Mouse (Mus musculus) CH12.LX (cell line): ENCODE results near the gene Mrpl14.

Experiments used
- CHD2 ChIP-seq: IDR thresholded peaks from 2 replicates; pipeline ENCODE4 v1.6.1; 2011; ENCODE audit warnings: low read length, improper control_type of control experiment
- MEF2A ChIP-seq: IDR thresholded peaks from 2 replicates; pipeline ENCODE4 v1.6.1; 2014; ENCODE audit warnings: low read depth, mild to moderate bottlenecking, inconsistent platforms, low read length, improper control_type of control experiment, borderline replicate concordance
- POLR2A ChIP-seq: IDR thresholded peaks from 2 replicates; pipeline ENCODE4 v1.6.1; 2011; ENCODE audit warnings: low read depth, mild to moderate bottlenecking, improper control_type of control experiment, low read length
- RCOR1 ChIP-seq: conservative IDR thresholded peaks from 2 replicates; pipeline ENCODE4 v1.6.1; 2012; ENCODE audit warnings: low read depth, mild to moderate bottlenecking, inconsistent platforms, low read length, improper control_type of control experiment
- SIN3A ChIP-seq: IDR thresholded peaks from 2 replicates; pipeline ENCODE4 v1.6.1; 2012; ENCODE audit warnings: low read length, improper control_type of control experiment, inconsistent platforms
- ZC3H11A ChIP-seq: IDR thresholded peaks from 2 replicates; pipeline ENCODE4 v1.6.1; 2012; ENCODE audit warnings: low read depth, mild to moderate bottlenecking, inconsistent platforms, low read length, improper control_type of control experiment

DNA sequence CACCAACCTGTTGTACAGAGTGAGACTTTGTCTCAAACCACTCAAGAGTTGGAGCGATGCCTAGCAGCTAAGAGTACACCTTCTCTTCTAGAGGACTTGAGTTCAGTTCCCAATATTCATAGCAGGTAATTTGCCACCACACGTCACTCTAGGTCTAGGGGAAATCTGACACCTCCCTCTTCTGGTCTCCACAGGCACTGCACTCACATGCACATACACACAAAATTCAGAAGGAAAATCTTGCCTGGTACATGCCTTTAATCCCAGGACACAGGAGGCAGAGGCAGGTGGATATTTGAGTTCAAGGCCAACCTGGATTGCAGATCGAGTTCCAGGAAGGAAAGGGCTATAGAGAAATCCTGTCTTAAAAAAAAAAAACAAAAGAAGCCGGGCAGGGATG, 41.9 kb upstream of the Mrpl14 start:
- TF ChIP-seq POLR2A (no peak), MEF2A (no peak), ZC3H11A (no peak), CHD2 (no peak), SIN3A (no peak), RCOR1 (no peak)
